Mouse (Mus musculus): Measurements from ENCODE around the gene 1700092M07Rik.

GRCm38 (mm10) chr19:8756635-8757387 lies 16.3 kb downstream of the 1700092M07Rik start, which contains the start of gene Nxf1:
- no peak for TF ChIP-seq ZNF384 (IDR thresholded peaks at IDR 0.05; ENCODE audit: low read depth, low read length)
- no peak for TF ChIP-seq ZC3H11A (IDR thresholded peaks at IDR 0.05; ENCODE audit: borderline replicate concordance, low read depth, low read length)
- no peak for TF ChIP-seq MAFK (IDR thresholded peaks at IDR 0.05; ENCODE audit: insufficient read depth, low read depth, low read length)
